Mouse (Mus musculus): ENCODE measurements around the gene Mrps18b.

Gene Mrps18b

DNA sequence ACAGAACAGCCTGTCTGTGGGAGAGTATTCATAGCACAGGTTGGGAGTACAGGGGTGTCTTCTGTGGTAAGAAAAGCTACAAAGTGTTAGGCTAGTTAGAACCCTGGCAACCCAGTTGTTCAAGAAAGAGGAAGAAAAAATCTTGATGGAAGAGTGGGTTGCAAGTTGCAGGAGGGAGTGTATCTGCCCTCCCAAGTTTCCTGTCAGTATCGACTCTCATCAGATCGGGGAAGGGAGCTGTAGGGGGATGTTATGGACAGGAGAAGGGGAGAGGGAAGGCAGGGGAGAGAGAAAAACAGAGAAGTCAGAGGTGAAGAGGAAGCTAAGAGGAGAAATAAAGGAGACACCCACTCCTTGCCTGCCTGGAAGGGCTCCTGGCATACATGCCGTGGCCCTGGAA lies 15.6 kb downstream of the Mrps18b start:
- TF ChIP-seq GATA4 (IDR thresholded peaks at IDR 0.05; ENCODE audit: insufficient replicate concordance, low read length): no peak

DNA sequence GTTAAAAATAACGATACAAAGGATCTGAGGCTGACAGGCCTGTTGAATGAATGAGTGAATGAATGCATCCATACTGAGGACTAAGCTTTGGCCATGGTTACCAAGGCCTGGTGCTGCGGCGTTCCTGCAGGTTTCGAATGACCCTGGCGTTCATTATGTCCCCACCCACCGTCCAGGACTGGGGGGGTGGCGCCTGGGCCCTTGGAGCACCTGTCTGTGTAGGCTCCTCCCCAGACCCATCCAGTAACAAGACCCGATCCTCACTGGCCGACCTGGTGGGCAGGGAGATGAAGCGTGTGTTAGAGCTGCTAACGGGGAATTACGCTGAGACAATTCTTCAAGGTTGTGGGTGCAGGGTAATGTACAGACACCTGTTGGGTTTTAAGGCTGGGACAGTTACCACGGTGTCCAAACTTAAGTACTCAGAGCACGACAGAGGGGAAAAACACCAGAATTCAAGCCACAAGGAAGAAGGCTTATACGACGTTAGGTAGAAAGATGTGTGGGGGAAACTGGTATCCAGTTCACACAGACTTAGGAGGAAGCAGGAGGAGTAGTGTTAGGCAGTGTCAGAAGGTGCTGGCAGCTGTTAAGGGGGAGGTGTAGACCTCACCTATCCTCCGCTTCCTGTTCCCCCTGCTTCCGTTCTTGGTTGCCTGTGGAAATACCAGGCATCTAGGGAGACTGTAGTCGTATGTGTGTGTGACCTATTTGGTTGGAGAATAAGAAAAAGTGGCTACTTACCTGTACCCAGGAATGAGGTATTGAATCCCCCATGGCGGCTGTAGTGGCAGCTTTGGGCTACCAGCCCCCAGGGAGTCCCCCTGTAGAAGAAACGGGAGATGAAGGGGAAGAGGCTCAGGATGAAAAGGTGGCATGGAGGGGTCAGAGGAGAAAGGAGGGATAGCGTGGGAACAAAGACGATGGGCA lies 18.3 kb downstream of the Mrps18b start:
- TF ChIP-seq GATA4 (IDR thresholded peaks at IDR 0.05; ENCODE audit: insufficient replicate concordance, low read length): no peak

GRCm38 (mm10) chr17:35896781-35897643 lies 19.2 kb downstream of the Mrps18b start, which contains the start of gene 2310061I04Rik:
Gene 2310061I04Rik, minus strand, starts transcription at chr17:35897431.
- peak; percentile 20; the same call in 1 of the 2 replicates for TF ChIP-seq GATA4 (IDR thresholded peaks at IDR 0.05; ENCODE audit: insufficient replicate concordance, low read length)

GRCm38 (mm10) chr17:35887725-35888124 lies 28.5 kb downstream of the Mrps18b start:
- TF ChIP-seq GATA4 (IDR thresholded peaks at IDR 0.05; ENCODE audit: insufficient replicate concordance, low read length): no peak

DNA sequence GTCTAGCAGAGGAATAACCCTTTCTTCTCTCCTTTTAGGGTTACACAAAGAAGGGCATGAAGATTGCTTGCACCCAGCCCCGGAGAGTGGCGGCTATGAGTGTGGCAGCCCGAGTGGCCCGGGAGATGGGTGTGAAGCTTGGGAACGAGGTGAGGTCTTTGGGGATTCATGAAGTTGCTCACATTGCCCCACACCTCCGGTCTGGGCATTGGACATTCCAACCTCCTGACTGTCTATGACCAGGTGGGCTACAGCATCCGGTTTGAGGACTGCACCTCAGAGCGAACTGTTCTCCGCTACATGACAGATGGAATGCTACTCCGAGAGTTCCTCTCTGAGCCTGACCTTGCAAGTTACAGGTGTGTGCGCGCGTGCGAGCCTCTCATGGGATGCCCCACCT lies 32.4 kb downstream of the Mrps18b start:
- no peak for TF ChIP-seq GATA4 (IDR thresholded peaks at IDR 0.05; ENCODE audit: insufficient replicate concordance, low read length)

DNA sequence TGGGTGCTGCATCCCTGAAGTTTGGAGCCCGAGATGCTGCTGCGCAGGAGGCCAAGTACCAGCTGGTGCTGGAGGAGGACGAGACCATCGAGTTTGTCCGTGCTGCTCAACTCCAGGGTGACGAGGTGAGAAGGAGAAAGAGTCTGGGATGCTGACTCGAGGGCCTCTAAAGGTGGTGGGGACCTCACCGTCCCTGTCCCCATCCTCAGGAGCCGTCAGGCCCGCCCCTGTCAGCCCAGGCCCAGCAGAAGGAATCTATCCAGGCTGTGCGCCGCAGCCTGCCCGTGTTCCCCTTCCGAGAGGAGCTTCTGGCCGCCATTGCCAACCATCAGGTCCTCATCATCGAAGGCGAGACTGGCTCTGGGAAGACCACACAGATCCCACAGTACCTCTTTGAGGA lies 33.3 kb downstream of the Mrps18b start:
- no peak for TF ChIP-seq GATA4 (IDR thresholded peaks at IDR 0.05; ENCODE audit: insufficient replicate concordance, low read length)

- peak; percentile 60; the same call in 1 of the 2 replicates for TF ChIP-seq GATA4 (IDR thresholded peaks at IDR 0.05; ENCODE audit: insufficient replicate concordance, low read length)
These were observed 36.7 kb downstream of the Mrps18b start, which contains the start of gene Dhx16 for GRCm38 (mm10) chr17:35879245-35880057. Gene Dhx16, plus strand, starts transcription at chr17:35879819.

GRCm38 (mm10) chr17:35874721-35875120 lies 41.5 kb downstream of the Mrps18b start:
- no peak for TF ChIP-seq GATA4 (IDR thresholded peaks at IDR 0.05; ENCODE audit: insufficient replicate concordance, low read length)

- no peak for TF ChIP-seq GATA4 (IDR thresholded peaks at IDR 0.05; ENCODE audit: insufficient replicate concordance, low read length)
These were observed 42.2 kb downstream of the Mrps18b start for GRCm38 (mm10) chr17:35873774-35874519.

DNA sequence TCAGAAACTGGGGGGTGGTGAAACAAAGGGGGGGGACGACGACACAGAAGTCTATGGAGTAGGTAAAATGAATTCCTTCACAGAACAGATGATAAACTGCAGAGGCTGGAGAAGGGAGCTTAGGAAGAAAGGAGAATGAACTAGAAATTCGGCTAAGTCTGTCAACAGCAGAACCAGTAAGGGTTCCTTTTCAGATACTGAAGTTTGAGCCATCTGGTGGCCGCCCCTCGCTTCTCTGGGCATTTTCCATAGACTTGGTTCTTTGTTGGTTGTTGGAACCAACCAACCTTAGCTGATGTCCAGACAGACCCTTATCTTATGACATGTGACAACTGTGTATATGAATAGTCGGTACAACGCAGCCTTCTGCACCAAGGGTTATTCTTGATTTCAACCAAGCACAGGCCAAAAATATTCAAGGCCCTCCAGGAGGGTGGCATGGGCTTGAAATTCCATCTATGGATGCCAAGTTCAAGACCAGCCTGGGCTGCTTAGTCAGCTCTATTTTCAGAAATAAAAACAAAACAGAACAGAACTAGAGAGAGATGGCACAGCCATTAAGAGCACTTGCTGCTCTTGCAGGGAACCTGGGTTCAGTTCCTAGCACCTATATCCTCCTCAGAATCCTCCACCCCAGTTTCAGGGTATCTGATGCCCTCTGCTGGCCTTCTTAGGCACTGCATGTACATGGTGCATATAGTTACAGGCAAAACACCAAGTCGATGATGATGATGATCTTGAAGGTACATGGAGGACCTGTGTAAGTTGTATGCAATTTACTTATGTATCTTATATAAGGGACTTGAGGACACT lies 45.1 kb downstream of the Mrps18b start:
- TF ChIP-seq GATA4 (IDR thresholded peaks at IDR 0.05; ENCODE audit: insufficient replicate concordance, low read length): no peak

DNA sequence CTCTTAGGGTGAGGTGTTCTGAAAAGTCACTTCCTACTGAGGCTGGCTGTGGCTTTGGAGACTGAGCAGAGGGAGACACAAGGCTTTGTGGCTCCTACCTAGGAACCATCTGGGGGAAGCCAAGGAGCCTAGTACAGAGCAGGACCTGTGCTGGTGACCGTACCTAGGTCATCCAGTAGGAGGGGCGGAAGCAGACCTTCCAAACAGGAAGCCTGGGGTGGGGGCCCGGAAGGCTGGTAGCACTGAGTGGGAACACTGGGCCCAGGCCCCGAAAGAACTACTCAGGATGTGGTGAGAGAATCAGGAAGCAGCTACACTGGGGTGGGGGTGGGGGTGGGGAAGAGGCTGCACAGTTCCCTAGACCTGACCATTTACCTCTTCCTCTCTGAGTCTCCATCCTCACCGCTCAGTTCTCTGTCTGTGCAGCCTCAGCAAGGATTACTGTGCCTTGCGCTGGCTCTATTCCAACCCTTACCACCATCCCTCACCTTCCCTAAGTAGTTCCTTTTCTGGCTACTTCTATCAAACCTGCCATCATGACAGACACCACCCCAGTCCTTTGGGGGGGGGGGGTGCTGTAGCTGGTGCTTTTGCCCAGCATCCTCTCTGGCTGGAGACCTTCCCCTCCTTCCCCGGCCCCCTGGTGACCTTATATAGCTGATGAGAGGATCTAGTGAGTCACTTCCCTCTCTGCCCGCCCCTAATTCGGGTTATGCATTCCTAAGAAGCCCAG lies 45.9 kb downstream of the Mrps18b start:
- TF ChIP-seq GATA4 (IDR thresholded peaks at IDR 0.05; ENCODE audit: insufficient replicate concordance, low read length): no peak

DNA sequence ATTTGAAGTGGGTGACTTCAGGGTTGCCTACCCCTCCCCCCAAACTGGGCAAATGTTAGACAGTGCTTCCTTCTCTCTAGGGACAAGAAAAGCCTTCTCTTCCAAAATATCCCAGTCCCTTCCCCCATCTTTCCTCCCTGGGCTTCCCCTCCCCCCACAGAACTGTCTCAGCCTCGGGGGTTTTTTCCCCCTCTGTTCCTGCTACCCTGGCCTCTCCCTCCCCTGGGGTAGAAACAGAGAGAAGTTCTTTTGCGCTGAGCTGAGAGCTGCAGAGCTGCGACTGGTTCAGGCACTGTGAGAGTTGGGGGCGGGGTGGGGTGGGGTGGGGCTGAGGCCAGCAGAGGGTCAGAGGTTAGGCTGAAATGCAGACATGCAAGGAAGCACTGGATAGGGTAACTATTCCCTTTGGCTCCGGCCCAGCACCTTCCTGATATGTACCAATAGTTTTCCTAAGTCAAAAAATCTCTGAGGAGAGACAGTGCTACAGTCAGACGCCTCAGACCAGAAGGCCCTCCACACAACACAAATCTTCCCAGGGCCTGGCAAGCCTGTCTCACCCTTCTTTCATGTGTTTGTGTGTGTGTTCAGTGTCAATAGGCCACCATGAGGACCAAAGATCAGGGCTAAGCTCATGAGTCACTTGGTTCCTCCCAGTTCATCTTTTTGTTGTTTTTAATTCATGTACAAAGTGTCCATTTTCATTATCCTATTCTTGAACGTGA lies 46.7 kb downstream of the Mrps18b start:
- no peak for TF ChIP-seq GATA4 (IDR thresholded peaks at IDR 0.05; ENCODE audit: insufficient replicate concordance, low read length)

Data from liver, adult (tissue).